Mouse (Mus musculus): ENCODE data around the gene Tanc1.

DNA sequence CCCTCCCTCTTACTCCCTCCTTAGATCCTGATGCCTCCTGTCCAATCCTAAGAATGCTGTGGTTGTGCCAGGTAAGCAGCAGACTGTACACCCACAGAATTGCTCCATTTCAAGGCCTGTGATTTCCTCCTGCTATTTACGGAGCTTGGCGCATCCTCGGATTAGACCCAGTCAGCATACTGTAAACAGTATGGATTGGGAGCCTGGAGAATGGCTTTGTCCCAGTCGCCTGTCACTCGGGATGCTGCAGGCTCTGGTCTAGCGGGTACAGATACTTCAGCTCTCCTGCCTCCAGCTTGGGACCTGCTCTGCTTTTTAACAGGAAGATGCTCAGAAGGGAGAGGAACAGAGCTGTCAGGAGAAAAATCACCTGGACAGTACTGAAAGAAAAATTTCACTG, 207.6 kb downstream of the Tanc1 start:
- TF ChIP-seq CTCF (IDR thresholded peaks at IDR 0.05; ENCODE audit: low read depth): no peak
- no peak for TF ChIP-seq EP300 (IDR thresholded peaks at IDR 0.05; ENCODE audit: low read depth)
